Mouse (Mus musculus): ENCODE results near the gene Duox2.
"Not testable (repeated sequence)": the region's sequence is repeated elsewhere in the genome, so short reads cannot be mapped to it uniquely, and the experiment has no call there.

The Duox2 gene

DNA sequence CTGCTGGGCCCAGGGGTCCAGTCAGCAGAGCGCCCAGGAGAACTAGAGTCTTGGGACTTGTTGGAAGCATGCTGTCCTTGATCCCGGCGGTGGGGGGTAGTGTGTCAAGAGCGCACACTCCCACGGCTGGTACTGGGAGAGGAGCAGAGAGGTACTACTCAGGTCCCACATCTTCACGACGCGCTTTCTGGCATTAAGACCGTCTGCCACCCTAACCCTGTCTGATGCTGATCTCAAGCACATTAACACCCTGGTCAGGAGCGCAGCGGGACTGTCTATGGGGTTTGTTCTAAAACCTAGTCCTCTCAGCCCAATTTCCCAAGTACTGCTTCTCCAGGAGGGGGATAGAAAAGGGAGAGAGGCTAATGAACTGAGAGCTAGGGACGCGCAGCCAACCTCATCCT, at the start of gene Duox2:
Duox2 (minus strand) TSS at position 354 of the 404 bp plus-strand sequence.
- DNase-seq = no peak

DNA sequence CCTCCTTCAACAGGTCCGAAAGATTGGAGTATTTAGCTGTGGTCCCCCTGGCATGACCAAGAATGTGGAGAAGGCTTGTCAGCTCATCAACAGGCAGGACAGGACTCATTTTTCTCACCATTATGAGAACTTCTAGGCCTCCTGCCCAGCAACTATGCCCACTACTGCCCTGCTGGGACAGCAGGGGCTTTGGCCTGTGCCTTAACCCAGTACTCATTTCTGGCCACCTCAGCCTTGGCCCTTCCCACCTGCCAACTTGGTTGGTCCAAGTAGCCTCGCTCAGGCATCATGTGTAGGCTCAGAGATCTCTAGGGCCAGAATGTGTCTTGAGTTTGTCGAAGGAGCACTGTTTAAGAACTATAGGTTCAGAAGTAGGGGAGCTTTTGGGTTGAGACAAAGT, 49.0 kb upstream of the Duox2 start:
- no peak for DNase-seq

DNA sequence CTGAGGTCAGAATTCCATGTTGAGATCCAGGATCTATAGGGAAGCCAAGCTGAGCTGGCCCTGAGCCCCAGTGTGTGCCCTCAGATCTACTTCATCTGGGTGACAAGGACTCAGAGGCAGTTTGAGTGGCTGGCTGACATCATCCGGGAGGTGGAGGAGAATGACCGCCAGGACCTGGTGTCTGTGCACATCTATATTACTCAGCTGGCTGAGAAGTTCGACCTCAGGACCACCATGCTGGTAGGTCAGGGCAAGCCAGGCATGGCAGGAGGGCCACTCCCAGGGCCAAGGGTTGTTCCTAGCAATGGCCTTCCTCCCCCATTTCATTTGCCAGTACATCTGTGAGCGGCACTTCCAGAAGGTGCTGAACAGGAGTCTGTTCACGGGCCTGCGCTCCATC, 47.9 kb upstream of the Duox2 start:
- not testable (repeated sequence) for DNase-seq

DNA sequence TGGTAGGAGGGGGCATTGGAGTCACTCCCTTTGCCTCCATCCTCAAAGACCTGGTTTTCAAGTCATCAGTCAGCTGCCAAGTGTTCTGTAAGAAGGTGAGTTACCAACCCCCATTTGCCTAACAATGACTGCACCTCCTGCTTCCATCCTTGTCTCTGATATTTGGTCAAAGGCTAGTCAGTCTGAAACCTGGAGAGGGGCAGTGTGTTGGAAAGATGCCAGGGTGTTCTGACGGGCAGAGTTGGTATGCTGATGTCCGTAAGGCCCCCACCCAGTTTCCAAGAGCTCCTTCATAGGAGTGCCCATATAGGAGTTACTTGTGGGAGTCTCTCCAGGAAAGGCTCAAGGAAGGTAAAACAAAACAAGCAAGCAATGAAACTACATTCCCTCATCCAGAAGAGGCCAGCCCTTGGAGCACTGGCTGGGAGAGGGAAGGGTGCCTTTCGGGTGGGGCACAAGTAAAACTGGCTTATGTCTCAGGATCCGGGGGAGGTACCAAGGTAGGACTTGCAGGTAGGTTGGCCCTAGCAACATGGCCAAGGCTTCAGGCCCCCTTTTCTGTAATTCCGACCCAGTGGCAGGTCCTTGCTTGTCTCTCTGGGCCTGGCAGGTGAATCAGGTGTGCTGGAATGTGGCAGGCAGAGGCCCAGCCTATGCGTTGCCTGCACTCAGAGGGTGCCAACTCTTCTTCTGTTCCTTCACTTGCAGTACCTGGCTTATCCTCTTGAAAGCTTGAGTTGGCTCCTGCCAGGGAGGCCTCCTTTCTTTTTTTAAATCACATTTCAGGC, 47.1 kb upstream of the Duox2 start:
- no peak for DNase-seq

DNA sequence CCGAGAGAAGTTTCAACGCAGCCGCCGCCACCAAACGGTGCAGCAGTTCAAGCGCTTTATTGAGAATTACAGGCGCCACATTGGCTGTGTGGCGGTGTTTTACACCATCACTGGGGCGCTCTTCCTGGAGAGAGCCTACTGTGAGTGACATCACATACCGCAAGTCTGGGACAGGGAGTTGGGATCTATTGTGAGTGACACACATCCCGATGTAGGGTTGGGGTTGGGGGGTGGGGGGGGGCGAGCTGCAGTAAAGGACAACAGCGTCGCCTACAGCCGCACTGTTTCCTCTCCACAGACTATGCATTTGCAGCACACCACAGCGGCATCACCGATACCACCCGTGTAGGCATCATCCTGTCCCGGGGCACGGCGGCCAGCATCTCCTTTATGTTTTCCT, 39.0 kb upstream of the Duox2 start:
- DNase-seq = no peak

DNA sequence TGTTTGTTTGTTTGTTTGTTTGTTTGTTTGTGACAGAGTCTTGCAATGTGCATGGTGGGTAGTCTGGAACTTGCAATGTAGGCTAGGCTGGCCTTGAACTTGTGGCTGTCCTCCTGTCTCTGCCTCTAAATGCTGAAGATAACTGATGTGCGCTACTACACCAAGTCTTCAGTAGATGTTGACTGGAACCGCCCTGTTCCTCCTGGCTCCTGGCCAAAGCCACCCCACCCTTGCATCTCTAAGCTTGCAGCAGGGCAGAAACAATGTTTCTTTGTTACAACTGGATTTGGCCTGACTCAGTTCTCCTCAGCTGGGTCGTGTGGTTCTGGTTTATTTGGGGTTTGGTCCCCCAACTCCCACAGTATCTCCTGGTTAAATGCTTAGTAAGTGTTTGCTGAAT, 35.9 kb upstream of the Duox2 start:
- no peak for DNase-seq

DNA sequence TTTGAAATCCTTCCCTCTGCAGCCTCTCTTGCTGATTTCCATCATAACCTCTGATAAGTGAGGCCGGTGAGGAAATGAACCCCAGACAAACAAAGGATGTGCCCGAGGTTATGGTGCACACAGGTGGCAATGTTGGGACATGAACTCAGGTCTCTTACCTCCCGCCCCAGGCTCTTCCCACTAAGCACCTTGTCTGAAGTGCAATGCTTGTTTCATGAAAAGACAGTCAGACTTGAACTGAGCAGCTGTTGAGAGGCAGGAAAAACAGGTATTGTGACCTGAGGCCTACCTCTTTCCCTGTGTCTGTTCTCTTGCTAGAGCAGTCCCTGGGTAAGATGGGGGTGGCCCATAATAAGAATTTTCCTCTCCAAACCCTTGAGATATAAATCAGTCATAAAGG, 34.0 kb upstream of the Duox2 start:
- DNase-seq = no peak

DNA sequence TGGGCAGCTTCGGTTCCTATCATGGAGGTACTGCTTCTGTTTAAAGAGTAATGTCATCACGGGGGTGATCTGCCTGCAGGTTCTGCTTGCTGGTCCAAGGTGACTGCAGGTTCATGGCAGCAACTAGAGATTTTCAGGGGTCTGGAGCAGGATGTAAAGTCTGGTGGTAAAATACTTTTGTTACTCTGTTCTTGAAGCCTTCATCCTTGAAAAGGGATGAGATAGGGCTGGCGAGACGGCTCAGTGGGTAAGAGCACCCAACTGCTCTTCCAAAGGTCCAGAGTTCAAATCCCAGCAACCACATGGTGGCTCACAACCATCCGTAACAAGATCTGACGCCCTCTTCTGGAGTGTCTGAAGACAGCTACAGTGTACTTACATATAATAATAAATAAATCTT, 32.1 kb upstream of the Duox2 start:
- not testable (repeated sequence) for DNase-seq

DNA sequence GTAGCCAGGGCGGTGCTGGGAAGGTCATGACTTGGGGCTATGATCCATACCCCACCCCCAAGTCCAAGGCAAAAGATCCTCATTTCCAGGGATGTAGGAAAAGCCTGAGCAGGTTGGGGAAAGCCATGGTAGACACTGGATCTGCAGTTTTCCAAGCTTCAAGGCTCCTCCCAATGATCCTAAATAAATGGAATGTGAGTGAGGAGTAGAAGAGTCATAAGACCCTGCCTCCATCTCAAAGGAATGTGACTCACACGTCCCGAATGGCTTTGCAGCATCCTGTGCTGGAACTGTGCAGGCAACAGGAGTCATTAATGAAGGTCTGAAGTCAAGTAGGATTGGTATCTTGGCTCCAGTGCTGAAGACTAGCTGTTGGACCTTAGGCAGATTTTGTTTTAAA, 29.7 kb upstream of the Duox2 start:
- no peak for DNase-seq

DNA sequence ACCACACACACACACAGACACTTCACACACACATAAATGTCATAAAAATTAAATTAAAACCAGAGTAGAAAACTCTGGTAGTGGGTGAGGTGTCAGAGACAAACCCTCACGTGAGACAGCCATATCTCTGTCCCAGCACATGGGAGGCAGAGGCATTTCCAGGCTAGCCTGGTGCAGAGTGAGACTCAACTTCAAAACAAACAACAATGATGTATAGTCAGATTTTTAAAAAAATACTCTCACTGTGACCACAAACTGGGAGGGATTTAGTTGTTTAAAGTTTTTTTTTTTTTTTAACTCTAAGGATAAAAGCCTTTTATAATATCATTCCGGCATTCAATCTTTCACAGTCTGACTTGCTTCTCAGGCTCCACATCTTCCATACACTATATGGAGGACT, 27.1 kb upstream of the Duox2 start:
- no peak for DNase-seq

DNA sequence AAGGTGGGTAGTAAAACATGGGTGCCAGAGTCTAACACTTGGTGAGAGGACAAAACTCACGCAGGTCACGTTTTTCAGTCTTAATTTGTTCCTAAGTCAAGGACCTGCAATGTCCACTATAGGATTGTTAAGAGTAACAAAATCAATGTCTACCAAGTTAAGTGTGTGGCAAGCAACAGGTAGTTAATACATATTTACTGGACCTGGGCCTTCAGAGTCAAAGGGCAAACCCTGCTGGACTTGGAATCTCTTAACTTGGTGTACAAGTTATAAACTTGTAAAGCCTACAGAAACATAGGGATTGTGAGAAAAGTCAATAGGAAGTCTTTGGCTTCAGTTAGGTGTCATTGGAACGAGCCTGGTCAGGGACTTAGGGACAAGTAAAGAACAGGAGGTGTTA, 26.3 kb upstream of the Duox2 start:
- peak in 1 of 2 experiments; percentile 14 for DNase-seq

DNA sequence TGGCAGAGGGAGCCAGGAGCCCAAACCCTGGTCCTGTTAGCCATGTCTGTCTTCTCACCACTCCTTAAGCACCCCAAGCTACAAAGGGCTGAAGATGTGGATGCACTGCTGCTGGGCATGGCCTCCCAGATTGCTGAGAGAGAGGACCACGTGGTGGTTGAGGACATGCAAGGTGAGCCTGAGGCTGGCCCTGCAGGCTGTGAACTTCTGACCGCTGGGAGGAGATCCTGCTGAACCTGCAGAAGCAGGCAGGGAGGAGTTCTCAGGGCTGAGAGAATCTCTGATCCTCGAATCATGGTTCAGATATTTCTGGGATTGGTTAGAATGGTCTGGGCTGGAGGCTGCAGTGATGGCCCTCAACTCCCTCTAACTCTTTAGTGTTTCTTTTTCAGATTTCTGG, 25.7 kb upstream of the Duox2 start:
- DNase-seq = peak; percentile 23 to 35

DNA sequence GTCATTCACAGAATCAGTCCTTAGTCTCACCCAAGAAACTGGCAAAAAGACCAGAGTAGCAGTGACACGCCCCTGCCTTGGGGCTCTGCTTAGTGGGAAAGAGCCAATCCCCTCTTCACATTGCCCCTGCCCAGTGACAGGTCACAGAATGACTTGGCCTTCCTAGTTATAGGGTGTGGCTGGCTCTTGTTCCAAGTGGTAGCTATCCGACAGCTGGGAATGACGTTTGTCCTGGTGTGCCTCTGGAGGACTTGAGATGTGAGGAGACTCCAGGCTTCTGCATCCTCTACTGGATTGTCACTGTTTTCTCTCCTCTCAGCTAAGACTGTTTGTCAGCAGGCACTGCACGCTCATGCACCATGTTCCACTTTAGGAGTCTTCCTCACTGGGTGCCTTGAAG, 19.1 kb upstream of the Duox2 start:
- DNase-seq = no peak

DNA sequence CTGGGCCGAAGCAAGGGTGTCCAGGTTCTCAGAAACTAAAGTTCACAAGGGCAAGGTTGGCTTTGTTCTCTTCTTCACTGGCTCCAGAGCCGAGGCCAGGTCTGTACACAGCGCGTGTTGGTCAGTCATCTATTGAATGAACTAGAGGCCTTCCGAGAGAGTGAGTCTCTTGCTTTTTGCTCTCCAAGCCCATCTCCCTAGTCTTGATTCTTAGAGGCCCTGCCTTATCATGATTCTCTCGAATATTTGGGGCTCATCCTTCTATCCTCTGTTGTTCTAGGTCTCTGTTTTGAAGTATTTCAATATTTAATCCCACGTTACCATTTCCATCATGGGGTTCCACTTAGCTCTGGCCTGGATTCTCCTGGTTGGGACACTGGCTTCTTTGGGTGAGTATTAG, 17.1 kb upstream of the Duox2 start, which contains the start of gene Duox1:
Duox1 (plus strand) TSS at position 301 of the 400 bp plus-strand sequence.
- DNase-seq = no peak

DNA sequence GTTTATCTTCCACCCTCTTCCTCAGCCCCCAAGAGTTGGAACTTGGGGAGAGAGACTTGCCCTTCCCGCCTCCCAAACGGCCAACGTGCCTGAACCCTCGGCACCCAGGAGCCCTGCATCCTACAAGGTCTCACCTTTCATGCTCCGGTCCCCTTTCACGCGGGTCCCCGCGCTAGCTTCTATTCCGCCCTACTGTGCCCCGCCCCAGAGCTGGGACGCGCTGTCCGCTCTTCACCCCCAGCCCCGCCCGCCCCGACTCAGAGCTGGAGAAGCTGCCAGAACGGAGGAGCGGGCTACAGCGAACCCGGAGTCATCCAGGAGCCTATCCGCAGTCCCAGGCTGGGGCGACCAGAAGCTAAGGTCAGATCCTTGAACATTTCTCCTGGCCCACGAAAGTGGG, 15.3 kb upstream of the Duox2 start, which contains the start of gene Duoxa1:
Duoxa1 (minus strand) TSS at position 195 of the 400 bp plus-strand sequence.
- no peak for DNase-seq

DNA sequence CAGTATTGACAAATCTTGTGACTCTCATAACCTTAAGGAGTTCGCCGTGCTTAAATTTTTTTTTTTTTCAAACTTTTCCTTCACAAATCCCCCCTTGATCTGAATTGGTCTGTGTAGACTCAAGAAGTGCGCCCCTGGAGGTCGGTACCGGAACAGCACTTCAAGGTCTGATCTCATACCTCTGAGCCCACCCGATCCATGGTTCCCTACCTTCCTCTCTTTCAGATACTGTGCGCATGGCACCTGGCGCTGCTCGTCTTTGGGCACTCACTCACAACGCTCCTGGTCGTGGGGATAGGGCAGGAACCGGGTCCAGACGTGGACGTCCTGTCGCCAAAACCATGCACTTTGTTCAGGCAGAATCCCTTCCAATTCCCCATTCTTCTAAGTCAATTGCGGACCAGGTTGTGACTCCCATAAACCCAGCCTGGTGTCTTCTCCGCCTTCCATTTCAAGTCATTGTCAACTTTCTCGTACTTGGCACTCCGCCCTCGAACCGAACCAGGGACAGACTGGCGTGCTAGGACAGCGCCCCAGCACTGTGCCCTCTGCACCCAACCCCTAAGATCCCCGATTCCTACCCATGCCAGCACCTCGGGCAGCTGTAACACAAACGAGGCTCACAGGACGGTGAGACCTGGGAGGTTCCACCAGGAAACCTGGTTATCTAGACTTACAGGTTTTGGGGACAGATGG, 14.6 kb upstream of the Duox2 start:
- peak in 1 of 2 experiments; percentile 57 for DNase-seq

DNA sequence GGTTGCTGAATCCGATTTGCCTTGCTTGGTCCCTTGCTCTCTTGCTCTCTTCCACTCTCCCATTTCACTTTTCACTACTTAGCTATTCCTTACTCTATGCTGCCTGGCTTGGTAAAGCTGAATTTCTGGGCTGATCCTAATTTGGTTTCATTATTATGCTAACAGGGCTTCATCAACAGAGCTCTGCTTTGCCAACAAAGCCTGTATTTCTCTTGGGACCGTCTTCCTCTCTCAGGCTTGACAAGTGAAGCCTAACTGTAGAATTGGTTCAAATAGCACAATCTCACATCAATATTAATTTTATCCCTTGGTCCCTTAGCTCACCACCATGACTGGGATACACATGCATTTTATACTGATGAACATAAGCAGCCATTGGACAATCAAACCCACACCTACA, 13.3 kb upstream of the Duox2 start:
- DNase-seq = no peak

DNA sequence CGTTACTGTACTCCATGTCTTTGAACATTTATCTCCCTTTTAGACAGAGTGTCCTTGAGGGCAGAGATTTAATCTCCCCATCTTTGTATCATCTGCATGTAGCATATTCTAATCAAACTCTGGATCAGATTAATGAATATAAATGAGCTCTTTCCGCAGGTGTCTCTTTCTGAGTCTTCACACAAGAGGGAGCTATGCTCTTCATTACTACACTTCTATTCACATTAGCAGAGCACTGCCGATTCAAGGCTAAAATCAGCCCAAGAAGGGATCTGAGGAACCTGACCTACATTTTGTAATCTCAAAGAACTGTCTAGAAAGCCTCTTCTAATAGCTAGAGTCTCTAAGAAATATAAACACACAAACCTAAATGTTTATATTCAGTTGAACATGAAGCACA, 11.4 kb upstream of the Duox2 start:
- DNase-seq = no peak

DNA sequence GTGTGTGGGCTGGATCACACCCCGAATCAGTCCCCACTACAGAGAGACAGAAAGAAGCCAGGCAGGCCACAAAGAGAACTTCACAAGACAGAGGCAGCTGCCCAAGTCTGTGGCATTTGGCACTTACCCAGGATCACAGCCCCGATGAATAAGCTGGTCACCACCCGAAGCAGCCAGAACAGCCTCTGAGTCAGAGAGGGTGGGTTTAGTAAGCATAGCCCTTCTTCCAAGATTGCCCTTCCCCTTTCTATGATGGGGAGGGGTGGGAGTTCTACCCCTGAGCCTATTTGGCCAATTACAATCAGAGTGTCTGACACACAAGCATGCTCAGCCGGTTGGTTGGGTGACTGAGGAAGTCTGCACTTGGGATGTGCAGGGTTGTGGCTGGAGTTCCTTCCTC, 7.9 kb upstream of the Duox2 start:
- no peak for DNase-seq

DNA sequence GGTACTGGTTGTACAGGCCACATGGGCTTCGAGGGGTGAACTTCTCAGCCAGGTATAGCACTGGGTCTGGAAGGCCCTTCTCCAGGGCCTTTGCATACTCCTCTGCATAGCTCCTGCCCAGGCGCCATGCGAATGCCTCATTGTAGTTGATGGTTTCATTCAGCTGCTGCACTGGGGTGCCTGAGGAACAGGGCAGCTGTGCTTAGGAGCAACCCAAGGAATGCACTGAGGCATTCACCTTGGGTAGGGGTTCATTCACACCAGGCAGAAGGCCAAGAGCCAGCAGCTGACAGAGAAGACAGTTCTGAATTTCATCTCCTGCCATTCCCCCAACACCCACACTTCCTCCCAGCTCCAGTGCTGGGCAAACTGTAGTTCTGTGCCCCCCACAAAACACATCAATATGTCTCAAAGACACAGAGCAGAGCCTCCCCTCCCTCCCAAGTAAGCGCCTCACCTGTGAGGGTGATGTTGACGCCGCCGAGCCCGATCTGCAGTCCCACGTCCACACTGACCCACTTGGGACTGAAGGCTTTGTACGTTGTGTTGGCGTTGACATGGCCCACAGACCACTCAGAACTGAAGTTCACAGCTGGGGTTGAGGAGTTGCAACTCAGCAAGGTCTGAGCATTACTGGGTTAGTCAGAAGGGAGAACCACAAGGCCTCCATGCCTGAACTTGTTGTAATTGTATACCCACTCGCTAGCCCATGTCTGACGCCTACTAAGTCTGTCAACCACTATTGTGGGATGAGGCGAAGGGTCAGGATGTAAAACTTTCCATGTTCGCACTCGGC, 7.0 kb upstream of the Duox2 start:
- no peak for DNase-seq

DNA sequence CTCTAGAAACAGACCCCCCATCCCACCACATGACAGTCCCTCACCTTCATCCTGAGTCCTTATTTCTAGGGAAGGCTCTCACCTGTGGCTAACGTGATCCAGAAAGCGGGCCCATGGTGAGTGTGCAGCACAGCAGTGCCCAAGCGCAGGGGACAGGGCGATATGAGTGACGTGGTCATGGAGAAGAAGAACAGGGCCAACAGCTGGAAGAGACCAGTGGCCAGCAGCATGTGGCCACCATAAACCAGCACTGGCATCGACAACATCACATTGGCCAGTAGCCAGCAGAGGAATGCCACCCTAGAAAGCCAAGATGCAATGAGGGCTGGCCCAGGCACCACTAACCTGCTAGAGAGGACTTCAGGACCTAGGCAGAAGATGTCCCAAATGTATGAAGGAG, 6.3 kb upstream of the Duox2 start:
- DNase-seq = no peak

DNA sequence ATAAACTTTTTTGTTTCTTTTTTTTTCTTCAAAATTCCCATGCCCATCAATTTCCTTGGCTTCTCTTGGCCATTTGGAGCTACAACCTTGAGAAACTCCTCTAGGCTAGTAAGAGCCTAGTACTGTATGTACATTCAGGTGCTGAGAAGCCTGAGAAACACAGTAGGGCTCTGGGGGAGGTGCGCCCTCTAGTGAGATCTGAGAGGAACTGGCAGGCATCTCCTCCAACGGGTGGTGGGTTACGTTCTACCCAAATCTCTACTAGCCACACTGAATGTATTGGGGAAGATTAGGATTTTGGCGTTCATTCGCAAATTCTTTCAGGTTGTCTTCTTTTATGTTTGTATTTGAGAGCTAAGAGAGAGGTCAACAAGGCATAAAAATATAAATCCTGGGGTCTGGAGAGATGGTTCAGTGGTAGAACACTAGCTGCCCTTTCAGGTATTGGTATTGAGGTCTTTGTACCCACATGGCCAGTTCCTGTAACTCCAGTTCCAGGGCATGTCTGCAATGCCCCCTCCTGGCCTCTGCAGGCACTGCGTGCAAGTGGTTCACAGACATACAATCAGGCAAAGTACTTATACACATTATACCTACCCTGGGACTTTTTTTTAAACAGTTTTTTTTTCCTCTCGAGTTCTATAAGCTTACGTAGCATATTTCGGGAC, 4.5 kb upstream of the Duox2 start:
- peak; percentile 58 to 85 for DNase-seq

All from kidney, adult 8-10 months (tissue).